ENCODE assay signal across 29 mouse cellular contexts in genomic region chr3:15230204-15230603, GRCm38 (mm10).
"Had no signal": no experiment of that assay in that cellular context is flagged by ENCODE, and none has a peak within 500 bp of the region (broad histone marks: within the 10 kb centered on the region; RNA-seq: fewer than 3 reads in every experiment).

No protein-coding gene starts in this region.

- DNase-seq: gastrocnemius, adult 2 months; gastrocnemius, postnatal 10 days; gastrocnemius, postnatal 25 days; heart, adult 18-20 months; heart, postnatal 10 days; heart, postnatal 4 days; kidney, adult 2 months; kidney, adult 9 months; kidney, postnatal 14 days; kidney, postnatal 4 days; left cerebral cortex, postnatal 4 days; liver; liver, embryonic 13.5 days; liver, postnatal 0 days had no signal

- H3K9ac ChIP-seq: heart, embryonic 12.5 days; hindbrain, embryonic 12.5 days; hindbrain, embryonic 14.5 days; intestine, embryonic 15.5 days; kidney, embryonic 15.5 days; limb, embryonic 12.5 days; liver, embryonic 13.5 days; liver, embryonic 15.5 days; liver, postnatal 0 days had no signal

- H3K4me3 ChIP-seq: gastrocnemius, adult 2 months; heart, embryonic 10.5 days; heart, embryonic 12.5 days; hindbrain, embryonic 10.5 days; hindbrain, embryonic 12.5 days; intestine, embryonic 15.5 days; kidney, embryonic 15.5 days; layer of hippocampus, adult 2 months; left cerebral cortex, adult 2 months; limb, embryonic 12.5 days; liver, embryonic 13.5 days; liver, embryonic 15.5 days had no signal

- H3K27ac ChIP-seq: gastrocnemius, adult 2 months; heart, embryonic 10.5 days; hindbrain, embryonic 10.5 days; hindbrain, embryonic 12.5 days; hindbrain, embryonic 14.5 days; intestine, embryonic 15.5 days; kidney, embryonic 15.5 days; kidney, postnatal 0 days; layer of hippocampus, adult 2 months; left cerebral cortex, adult 2 months; limb, embryonic 12.5 days; liver, embryonic 13.5 days; liver, embryonic 15.5 days had no signal

- H3K36me3 ChIP-seq: heart, embryonic 10.5 days; heart, embryonic 12.5 days; hindbrain, embryonic 10.5 days; hindbrain, embryonic 12.5 days; intestine, embryonic 15.5 days; kidney, embryonic 15.5 days; limb, embryonic 12.5 days; liver, embryonic 13.5 days; liver, embryonic 15.5 days had no signal

- H3K9me3 ChIP-seq: heart, embryonic 10.5 days; heart, embryonic 12.5 days; hindbrain, embryonic 10.5 days; hindbrain, embryonic 12.5 days; intestine, embryonic 15.5 days; kidney, embryonic 15.5 days; limb, embryonic 12.5 days; liver, embryonic 13.5 days; liver, embryonic 15.5 days had no signal

- H3K4me1 ChIP-seq: heart, embryonic 10.5 days; heart, embryonic 12.5 days; hindbrain, embryonic 10.5 days; hindbrain, embryonic 12.5 days; intestine, embryonic 15.5 days; kidney, embryonic 15.5 days; limb, embryonic 12.5 days; liver, embryonic 13.5 days; liver, embryonic 15.5 days had no signal

- ATAC-seq: hindbrain, embryonic 16.5 days; inflammation-experienced regulatory T-cells, adult 6 months; intestine, embryonic 15.5 days; intestine, postnatal 0 days; liver, postnatal 0 days had no signal

- H3K27me3 ChIP-seq: heart, embryonic 12.5 days; hindbrain, embryonic 12.5 days; intestine, embryonic 15.5 days; kidney, embryonic 15.5 days; limb, embryonic 12.5 days; liver, embryonic 13.5 days; liver, embryonic 15.5 days had no signal
